Mouse (Mus musculus) midbrain, embryonic 14.5 days (tissue): Measurements from ENCODE around the gene Kcnj14. TPM values are rescaled to one million over a fixed set of nuclear protein-coding genes. Genes with fewer than 3 reads are reported as not detected.
A peak's percentile ranks its signal among the peaks of the same experiment; 100 is the strongest.

Source experiments
- ATAC-seq: fragments of 200-750 bp; cut with Nextera tagmentation; 2 replicates; pipeline ENCODE4 v1.8.0; 2017; ENCODE audit warnings: moderate number of reproducible peaks, moderate library complexity; ENCODE audit not compliant: low FRiP score, low TSS enrichment
- DNase-seq: peaks from one replicate; pipeline ENCODE4 v3.0.0-alpha.2; 2015
- H3K27ac ChIP-seq: fragments of 300-500 bp; sonication (generic); replicated peaks from 2 replicates; pipeline ENCODE4 v1.5.1; 2014; ENCODE audit warnings: mild to moderate bottlenecking, low read depth, low read length, moderate library complexity
- H3K27me3 ChIP-seq: fragments of 300-500 bp; sonication (generic); 2 replicates; pipeline ENCODE4 v1.6.1; 2014; ENCODE audit warnings: low read length, control low read depth, mixed read lengths; ENCODE audit not compliant: control insufficient read depth, insufficient read depth
- H3K36me3 ChIP-seq: fragments of 300-500 bp; sonication (generic); 2 replicates; pipeline ENCODE4 v1.6.1; 2014; ENCODE audit warnings: low read length, control low read depth; ENCODE audit not compliant: control insufficient read depth, insufficient read depth
- H3K4me1 ChIP-seq: fragments of 300-500 bp; sonication (generic); 2 replicates; pipeline ENCODE4 v1.6.1; 2014; ENCODE audit warnings: mild to moderate bottlenecking, antibody characterized with exemption, low read length, control low read depth; ENCODE audit not compliant: control insufficient read depth, insufficient read depth
- H3K4me2 ChIP-seq: fragments of 300-500 bp; sonication (generic); 2 replicates; pipeline ENCODE4 v1.6.1; 2014; ENCODE audit warnings: mild to moderate bottlenecking, low read length, moderate library complexity
- H3K4me3 ChIP-seq: fragments of 300-500 bp; sonication (generic); replicated peaks from 2 replicates; pipeline ENCODE4 v1.5.1; 2014; ENCODE audit warnings: low read depth, low read length
- H3K9ac ChIP-seq: fragments of 300-500 bp; sonication (generic); replicated peaks from 2 replicates; pipeline ENCODE4 v1.6.1; 2014; ENCODE audit warnings: mild to moderate bottlenecking, low read length, moderate library complexity
- H3K9me3 ChIP-seq: fragments of 300-500 bp; sonication (generic); 2 replicates; pipeline ENCODE4 v1.6.1; 2016; ENCODE audit warnings: low read length, control low read depth, mixed read lengths; ENCODE audit not compliant: control insufficient read depth
- WGBS: fragments of 180-500 bp; shearing (Covaris S2); extraction: QIAGEN DNeasy Blood & Tissue Kit; methylation state at CpG from one replicate; pipeline ENCODE4 v1.1.7; 2014; 5-methylcytosine and 5-hydroxymethylcytosine counted together
- polyA plus RNA-seq: library from polyadenylated mRNA; unstranded; fragments of >200 nt; fragmentation: Nextera tagmentation; extraction: Ambion mirVana; gene quantifications from 2 replicates; pipeline ENCODE4 v1.2.1, GENCODE M21; 2014

Kcnj14 gene
- polyA plus RNA-seq, 1 experiment from 2014 or later, result 0.63 TPM

DNA sequence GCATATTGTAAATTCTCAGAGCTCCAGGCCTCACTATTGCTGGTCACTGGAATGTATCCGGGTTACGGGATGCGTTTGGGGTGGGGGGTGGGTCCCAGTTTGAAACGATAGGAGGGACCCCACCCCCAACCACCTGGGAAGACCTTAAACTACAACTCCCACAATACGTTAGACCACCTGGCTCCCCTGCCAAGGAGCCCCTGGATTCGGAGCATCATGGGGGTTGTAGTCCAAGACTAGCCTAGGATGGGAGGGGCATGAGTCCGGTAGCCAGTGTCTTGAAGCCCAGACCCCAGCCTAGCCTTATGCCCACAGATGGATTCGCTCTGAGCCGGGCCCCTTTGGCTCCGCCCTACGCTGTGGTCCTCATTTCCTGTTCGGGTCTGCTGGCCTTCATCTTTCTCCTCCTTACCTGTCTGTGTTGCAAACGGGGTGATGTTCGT, 38.4 kb downstream of the Kcnj14 start:
- H3K9ac ChIP-seq, result peak overlapping the region; percentile 88
- H3K36me3 ChIP-seq, result peaks cover 42% of the 10 kb centered on the region
- ATAC-seq (peak; percentile 24; the same call in 1 of the 2 replicates), DNase-seq (peak; percentile 87)
- peak overlapping the region; percentile 83 for H3K4me3 ChIP-seq
- WGBS, result under 1% methylated on average over 14 of the region's 14 CpGs
- H3K4me1 ChIP-seq, result peaks cover 20% of the 10 kb centered on the region
- H3K9me3 ChIP-seq, result no peaks in the 10 kb centered on the region
- peak overlapping the region; percentile 90 for H3K4me2 ChIP-seq
- H3K27me3 ChIP-seq, result no peaks in the 10 kb centered on the region
- peak overlapping the region; percentile 99 for H3K27ac ChIP-seq

DNA sequence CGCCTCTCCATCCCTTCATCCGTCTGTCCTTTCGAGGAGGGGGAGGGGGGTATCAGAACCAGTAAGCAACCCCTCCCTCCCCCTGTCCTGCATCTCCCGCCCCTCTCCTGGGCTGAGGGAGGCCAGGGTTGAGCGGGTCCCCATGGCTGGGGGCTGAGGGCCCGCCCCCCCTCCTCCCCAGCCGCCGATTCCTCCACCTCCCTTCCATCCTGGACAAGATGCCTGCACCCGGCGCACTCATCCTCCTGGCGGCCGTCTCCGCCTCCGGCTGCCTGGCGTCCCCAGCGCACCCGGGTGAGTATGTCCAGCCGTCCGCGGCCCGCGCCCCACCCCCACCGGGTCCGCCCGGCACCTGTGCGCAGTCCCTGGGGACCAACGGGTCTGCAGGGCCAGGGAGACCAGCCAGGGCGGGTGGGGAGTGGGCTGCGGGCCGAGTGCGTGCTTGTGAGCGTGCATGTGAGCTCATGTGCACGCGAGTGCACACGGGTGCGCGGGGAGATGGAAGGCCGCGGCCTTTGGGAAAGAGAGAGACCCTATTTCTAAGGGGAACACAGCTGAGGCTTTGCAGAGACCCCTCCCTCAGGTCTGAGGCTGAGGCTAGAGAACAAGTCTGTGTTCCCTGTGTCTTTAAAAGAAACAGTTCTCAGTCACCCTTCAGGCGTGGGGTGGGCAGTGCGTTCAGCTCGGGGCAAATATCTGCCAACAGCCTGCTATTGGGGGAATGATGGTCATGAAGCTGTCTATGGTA, 39.0 kb downstream of the Kcnj14 start:
- Histone ChIP-seq H3K4me1 (peaks cover 20% of the 10 kb centered on the region), H3K9ac (peak overlapping the region; percentile 88), H3K27ac (peak overlapping the region; percentile 99), H3K4me3 (peak overlapping the region; percentile 83), H3K9me3 (no peaks in the 10 kb centered on the region), H3K4me2 (peak overlapping the region; percentile 90), H3K36me3 (peaks cover 36% of the 10 kb centered on the region), H3K27me3 (no peaks in the 10 kb centered on the region)
- DNase-seq, result no peak
- peak; percentile 3; the same call in 1 of the 2 replicates for ATAC-seq
- WGBS, result under 1% methylated on average over 40 of the region's 42 CpGs

GRCm38 (mm10) chr7:45784524-45785372, 39.8 kb downstream of the Kcnj14 start, which contains the start of gene Sult2b1:
TSS of gene Sult2b1 (minus strand) at chr7:45784669.
- Histone ChIP-seq H3K27me3 (no peaks in the 10 kb centered on the region), H3K4me1 (peaks cover 20% of the 10 kb centered on the region), H3K36me3 (peaks cover 28% of the 10 kb centered on the region), H3K9me3 (no peaks in the 10 kb centered on the region), H3K27ac (peak within 1 kb of the TSS; percentile 99), H3K4me2 (peak within 1 kb of the TSS; percentile 90), H3K9ac (peak within 1 kb of the TSS; percentile 88), H3K4me3 (peak within 1 kb of the TSS; percentile 83)
- DNase-seq, result peak; percentile 99
- 11% methylated on average over 20 of the region's 20 CpGs for WGBS
- ATAC-seq, result peak; percentile 78

GRCm38 (mm10) chr7:45783511-45784091, 41.0 kb downstream of the Kcnj14 start, which contains the start of gene Lmtk3:
TSS of gene Lmtk3 (plus strand) at chr7:45783738.
- peak; percentile 57 for ATAC-seq
- DNase-seq, result peak; percentile 91
- Histone ChIP-seq H3K4me1 (peaks cover 20% of the 10 kb centered on the region), H3K9me3 (no peaks in the 10 kb centered on the region), H3K4me2 (peak within 1 kb of the TSS; percentile 90), H3K36me3 (peaks cover 16% of the 10 kb centered on the region), H3K4me3 (peak within 1 kb of the TSS; percentile 83), H3K27me3 (no peaks in the 10 kb centered on the region), H3K9ac (peak within 1 kb of the TSS; percentile 88), H3K27ac (peak within 1 kb of the TSS; percentile 99)
- WGBS, result under 1% methylated on average over 38 of the region's 38 CpGs

GRCm38 (mm10) chr7:45782271-45782670, 42.3 kb downstream of the Kcnj14 start:
- H3K4me2 ChIP-seq, result no peak overlapping the region
- H3K27ac ChIP-seq, result no peak overlapping the region
- no peaks in the 10 kb centered on the region for H3K9me3 ChIP-seq
- 76% methylated on average over 4 of the region's 4 CpGs for WGBS
- peaks cover 17% of the 10 kb centered on the region for H3K4me1 ChIP-seq
- peaks cover 3% of the 10 kb centered on the region for H3K36me3 ChIP-seq
- no peak overlapping the region for H3K9ac ChIP-seq
- DNase-seq (no peak), ATAC-seq (no peak)
- no peaks in the 10 kb centered on the region for H3K27me3 ChIP-seq
- no peak overlapping the region for H3K4me3 ChIP-seq

GRCm38 (mm10) chr7:45779081-45779641, 45.4 kb downstream of the Kcnj14 start:
- Histone ChIP-seq H3K27me3 (no peaks in the 10 kb centered on the region), H3K36me3 (no peaks in the 10 kb centered on the region), H3K4me2 (peak overlapping the region; percentile 35), H3K9ac (peak overlapping the region; percentile 20; the same call in 1 of the 2 replicates), H3K9me3 (no peaks in the 10 kb centered on the region), H3K27ac (no peak overlapping the region), H3K4me1 (0 out of 2 replicates have a peak, but pooled peaks cover under 1% of the 10 kb centered on the region), H3K4me3 (no peak overlapping the region)
- ATAC-seq (no peak), DNase-seq (no peak)
- 25% methylated on average over 22 of the region's 22 CpGs for WGBS

- H3K36me3 ChIP-seq, result no peaks in the 10 kb centered on the region
- no peak overlapping the region for H3K4me3 ChIP-seq
- no peak overlapping the region for H3K4me2 ChIP-seq
- no peaks in the 10 kb centered on the region for H3K27me3 ChIP-seq
- H3K27ac ChIP-seq, result no peak overlapping the region
- 84% methylated on average over 7 of the region's 7 CpGs for WGBS
- DNase-seq (no peak), ATAC-seq (no peak)
- no peak overlapping the region for H3K9ac ChIP-seq
- H3K4me1 ChIP-seq, result no peaks in the 10 kb centered on the region
- H3K9me3 ChIP-seq, result no peaks in the 10 kb centered on the region
These were observed 49.3 kb downstream of the Kcnj14 start for GRCm38 (mm10) chr7:45775237-45775636.

- Histone ChIP-seq H3K9ac (no peak overlapping the region), H3K27ac (no peak overlapping the region), H3K36me3 (no peaks in the 10 kb centered on the region), H3K9me3 (no peaks in the 10 kb centered on the region), H3K4me1 (no peaks in the 10 kb centered on the region), H3K27me3 (no peaks in the 10 kb centered on the region), H3K4me3 (no peak overlapping the region), H3K4me2 (no peak overlapping the region)
- ATAC-seq (no peak), DNase-seq (no peak)
- WGBS, result 58% methylated on average over 4 of the region's 4 CpGs
These were observed 53.5 kb downstream of the Kcnj14 start for GRCm38 (mm10) chr7:45771101-45771500.
